Mouse (Mus musculus) erythroblast, adult 5-6 weeks (primary cell): ENCODE results near the gene Sall1. TPM values are rescaled to one million over a fixed set of nuclear protein-coding genes. Genes with fewer than 3 reads are reported as not detected.

Experiments
- ATAC-seq: replicated peaks from 2 replicates; pipeline ENCODE4 v1.8.0; 2016; ENCODE audit warnings: moderate number of reproducible peaks, mild to moderate bottlenecking, moderate TSS enrichment, inconsistent platforms; ENCODE audit not compliant: poor library complexity, low FRiP score, severe bottlenecking
- total RNA-seq, 2 experiments: library from RNA; stranded (forward) in 1 of 2; stranded (reverse) in 1 of 2; fragments of 150-400 nt in 1 of 2; fragments of 200-764, 138-1000 nt in 1 of 2; gene quantifications; 2 replicates each; pipeline versions ENCODE4 v1.2.3 to v1.2.4; 2015 to 2017; ENCODE audit warnings: low replicate concordance in 2 of 2

The Sall1 gene
- total RNA-seq, 2 experiments from 2014 or later: not detected

- ATAC-seq: no peak
Measured at GRCm38 (mm10) chr8:89040751-89041420, 3.1 kb downstream of the Sall1 start.

- no peak for ATAC-seq
Measured at GRCm38 (mm10) chr8:89039890-89040289, 4.1 kb downstream of the Sall1 start.

GRCm38 (mm10) chr8:89038920-89039319, 5.0 kb downstream of the Sall1 start:
- ATAC-seq: no peak

GRCm38 (mm10) chr8:89037536-89038236, 6.3 kb downstream of the Sall1 start:
- ATAC-seq: no peak

GRCm38 (mm10) chr8:89032412-89032811, 11.6 kb downstream of the Sall1 start:
- no peak for ATAC-seq

GRCm38 (mm10) chr8:89028156-89028555, 15.8 kb downstream of the Sall1 start:
- no peak for ATAC-seq

- ATAC-seq: no peak
Measured at GRCm38 (mm10) chr8:89026139-89026520, 17.8 kb downstream of the Sall1 start.

GRCm38 (mm10) chr8:89025281-89026138, 18.5 kb downstream of the Sall1 start:
- ATAC-seq: no peak

GRCm38 (mm10) chr8:89024796-89025195, 19.2 kb downstream of the Sall1 start:
- ATAC-seq: no peak

- no peak for ATAC-seq
Measured at GRCm38 (mm10) chr8:89021139-89021538, 22.8 kb downstream of the Sall1 start.

- no peak for ATAC-seq
Measured at GRCm38 (mm10) chr8:89017891-89018290, 26.1 kb downstream of the Sall1 start.

- ATAC-seq: no peak
Measured at GRCm38 (mm10) chr8:89016465-89017070, 27.4 kb downstream of the Sall1 start.

GRCm38 (mm10) chr8:89015539-89015938, 28.4 kb downstream of the Sall1 start:
- no peak for ATAC-seq

- ATAC-seq: no peak
Measured at GRCm38 (mm10) chr8:89012853-89013534, 31.0 kb downstream of the Sall1 start.

GRCm38 (mm10) chr8:89012024-89012712, 31.8 kb downstream of the Sall1 start:
- no peak for ATAC-seq

GRCm38 (mm10) chr8:89008784-89009183, 35.2 kb downstream of the Sall1 start:
- no peak for ATAC-seq

- ATAC-seq: no peak
Measured at GRCm38 (mm10) chr8:89007114-89007513, 36.8 kb downstream of the Sall1 start.

- ATAC-seq: no peak
Measured at GRCm38 (mm10) chr8:89006426-89006825, 37.5 kb downstream of the Sall1 start.

GRCm38 (mm10) chr8:89005797-89006196, 38.2 kb downstream of the Sall1 start:
- ATAC-seq: no peak
